Mouse (Mus musculus) testis, adult 2 months (tissue): ENCODE measurements around the gene Mindy3.

ENCODE experiments used
- CTCF ChIP-seq: fragments of 200-500 bp; IDR thresholded peaks from 2 replicates; pipeline ENCODE4 v1.5.1; 2012; ENCODE audit warnings: low read depth, mild to moderate bottlenecking, inconsistent platforms, low read length, moderate library complexity; ENCODE audit not compliant: control insufficient read depth, insufficient read depth, insufficient replicate concordance
- POLR2A ChIP-seq: fragments of 200-500 bp; IDR thresholded peaks from 2 replicates; pipeline ENCODE4 v1.6.1; 2012; ENCODE audit warnings: low read depth, mild to moderate bottlenecking, inconsistent platforms, low read length, moderate library complexity; ENCODE audit not compliant: control insufficient read depth

DNA sequence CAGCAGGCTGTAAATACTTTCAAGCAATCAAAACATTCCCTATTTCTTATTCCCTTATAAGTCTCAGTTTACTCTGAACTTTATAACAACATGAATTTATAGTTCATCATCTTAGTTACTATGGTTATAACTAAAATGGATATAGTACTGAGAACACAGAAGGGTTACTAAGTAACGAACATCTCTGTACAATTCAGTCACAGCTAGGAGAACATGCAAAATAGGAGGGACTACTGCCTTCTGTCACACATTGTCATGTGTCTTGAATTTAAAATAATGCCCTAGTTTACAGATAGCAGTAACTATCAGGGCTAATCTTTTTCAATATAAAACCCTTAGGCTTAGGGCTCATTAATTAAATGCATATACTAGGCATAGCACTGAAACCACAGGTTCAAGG, 18.1 kb downstream of the Mindy3 start:
- TF ChIP-seq CTCF = no peak
- TF ChIP-seq POLR2A = no peak
